Mouse (Mus musculus) brain, embryonic 14.5 days (tissue): ENCODE data around the gene Bach2.

Experiments used
- CTCF ChIP-seq: fragments of 200-500 bp; IDR thresholded peaks from 2 replicates; pipeline ENCODE4 v1.5.1; 2012; ENCODE audit warnings: inconsistent platforms, mild to moderate bottlenecking, moderate library complexity, borderline replicate concordance; ENCODE audit not compliant: insufficient read depth, insufficient read length; ENCODE audit errors: extremely low read depth
- POLR2A ChIP-seq: fragments of 200-500 bp; IDR thresholded peaks from 2 replicates; pipeline ENCODE4 v1.6.1; 2012; ENCODE audit warnings: mild to moderate bottlenecking, inconsistent platforms, borderline replicate concordance; ENCODE audit not compliant: poor library complexity, insufficient read depth, insufficient read length, severe bottlenecking; ENCODE audit errors: extremely low read depth

GRCm38 (mm10) chr4:32355935-32356617 lies 117.5 kb downstream of the Bach2 start:
- TF ChIP-seq POLR2A: no peak
- no peak for TF ChIP-seq CTCF
